Mouse (Mus musculus): ENCODE data around the gene Vasp.

DNA sequence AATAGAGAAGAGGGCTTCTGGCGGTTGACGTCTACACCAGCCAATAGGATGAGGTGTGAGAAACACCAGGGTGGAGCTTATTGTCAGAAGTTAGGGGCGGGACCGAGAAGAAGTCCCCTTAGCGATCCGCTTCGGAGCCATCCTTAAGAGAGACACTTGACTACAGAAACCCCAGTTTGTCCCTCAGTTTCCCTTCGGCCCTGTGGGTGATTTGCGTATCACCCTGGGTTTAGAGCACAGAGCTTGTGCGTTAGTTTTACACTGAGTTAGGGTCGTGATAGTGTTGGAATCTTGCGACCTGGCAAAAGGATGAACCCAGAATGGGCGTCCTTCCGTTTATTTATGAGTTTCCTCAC lies 42.8 kb downstream of the Vasp start:
- no peak for TF ChIP-seq CTCF (IDR thresholded peaks at IDR 0.05; ENCODE audit: low read depth, low read length)
- no peak for TF ChIP-seq POLR2A (IDR thresholded peaks at IDR 0.05; ENCODE audit: borderline replicate concordance, low read depth, low read length)

All from bone marrow macrophage, adult 2 months (primary cell).